Mouse (Mus musculus) small intestine, adult 10 weeks (tissue): ENCODE measurements around the gene Olfr418. TPM values are rescaled to one million over a fixed set of nuclear protein-coding genes. Genes with fewer than 3 reads are reported as not detected.

Experiments
- polyA plus RNA-seq: library from polyadenylated mRNA; stranded (reverse); fragments of 350-450 nt; fragmentation: Illumina TruSeq; extraction: RNeasy Lipid Tissue Mini Kit (QIAGEN cat#74804); gene quantifications from one replicate; pipeline ENCODE4 v1.2.3, GENCODE M21; 2014; ENCODE audit warnings: low replicate concordance

Olfr418 gene
- polyA plus RNA-seq, result not detected

DNA sequence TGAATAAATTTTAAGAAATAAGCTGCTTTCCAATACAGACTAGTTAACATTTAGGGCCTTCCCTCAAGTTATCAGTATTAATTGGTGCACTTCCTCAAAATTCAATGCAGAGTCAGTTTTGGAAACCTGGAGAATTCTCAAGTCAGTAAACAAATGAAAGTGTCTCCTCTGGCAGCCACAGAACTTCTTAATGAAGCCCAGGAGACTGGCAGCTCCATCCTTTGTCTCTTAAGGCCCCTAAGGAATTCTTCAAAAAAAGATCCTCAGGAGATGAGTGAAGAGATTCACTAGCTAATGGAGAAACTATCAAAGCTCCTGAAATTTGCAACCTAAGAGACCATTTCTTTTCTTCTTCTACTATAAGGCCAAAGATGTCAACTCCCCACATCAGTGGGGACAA, at the start of gene Olfr418:
Gene Olfr418 (plus strand): TSS at position 301 of the 400 bp plus-strand sequence.

DNA sequence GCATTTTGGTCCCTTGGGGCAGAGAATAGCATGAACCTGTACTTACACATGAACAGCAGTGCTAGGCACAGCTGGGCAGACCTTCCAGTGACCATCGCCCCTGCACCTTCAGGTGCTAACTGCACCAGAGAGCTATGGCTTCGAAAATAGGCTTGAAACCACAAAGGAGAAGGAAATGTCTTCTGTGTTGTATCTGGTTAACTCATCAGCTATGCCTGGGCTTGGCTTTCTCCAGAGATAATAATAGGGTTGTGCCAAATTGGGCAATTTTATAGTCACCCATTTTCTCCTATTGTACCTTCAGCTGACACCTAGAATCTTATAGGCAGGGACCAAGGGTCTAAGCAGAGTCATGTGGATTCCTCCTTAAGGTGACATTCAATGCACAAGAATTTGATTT, 38.7 kb upstream of the Olfr418 start, which contains the start of gene Fcer1a:
Gene Fcer1a (minus strand): TSS at position 134 of the 400 bp plus-strand sequence.

DNA sequence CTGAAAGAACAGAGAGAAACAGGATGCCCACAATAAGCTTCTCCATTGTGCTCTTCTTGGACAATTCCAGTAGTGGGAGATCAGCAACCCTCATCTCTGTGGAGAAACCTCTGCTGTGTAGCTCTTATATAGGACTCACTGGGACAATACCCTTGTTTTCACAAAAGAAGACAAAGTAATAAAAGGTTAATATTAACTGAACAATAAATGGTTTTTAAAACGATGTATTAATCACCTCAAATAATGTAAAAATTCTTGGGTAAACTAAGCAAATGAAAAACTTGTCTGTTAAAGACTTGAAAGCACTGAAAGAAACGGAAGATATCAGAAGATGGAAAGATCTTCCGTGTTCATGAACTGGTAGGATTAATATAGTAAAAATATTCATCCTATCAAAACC, 11.9 kb downstream of the Olfr418 start, which contains the start of gene Mptx2:
Gene Mptx2 (minus strand): TSS at position 101 of the 400 bp plus-strand sequence.

Other genes starting within 250 kb of the Olfr418 start
- gene Olfr1408, start 128.6 kb upstream of the Olfr418 start, polyA plus RNA-seq, result not detected
- gene Olfr1406, start 75.4 kb upstream of the Olfr418 start, polyA plus RNA-seq, result not detected
- gene Olfr218, start 68.2 kb upstream of the Olfr418 start, polyA plus RNA-seq, result not detected
- gene Olfr1404, start 53.6 kb upstream of the Olfr418 start, polyA plus RNA-seq, result not detected
- gene Fcer1a, start 38.8 kb upstream of the Olfr418 start, polyA plus RNA-seq, result not detected
- gene Mptx2, start 11.8 kb downstream of the Olfr418 start, polyA plus RNA-seq, result 352 TPM
- gene Ackr1, start 67.7 kb downstream of the Olfr418 start, polyA plus RNA-seq, result not detected
- 12.4 TPM for gene Aim2, start 84.9 kb downstream of the Olfr418 start, polyA plus RNA-seq
- gene Cadm3, start 101.7 kb downstream of the Olfr418 start, polyA plus RNA-seq, result 0.78 TPM
- gene Ifi206, start 225.0 kb downstream of the Olfr418 start, polyA plus RNA-seq, result 4.5 TPM